Mouse (Mus musculus): ENCODE measurements at regions not wholly inside any gene's neighbourhood (a gene's known extent, or its start where the extent isn't known, plus 50 kb on each side); places are given as distances from the start of the nearest gene placed in this dataset.

- no peak for TF ChIP-seq CTCF (IDR thresholded peaks at IDR 0.05; ENCODE audit: control insufficient read depth, insufficient read depth, low read length)
- TF ChIP-seq POLR2A (IDR thresholded peaks at IDR 0.05; ENCODE audit: borderline replicate concordance, control insufficient read depth, low read depth, low read length), result no peak
These were observed 443.4 kb upstream of the Ubash3b start for GRCm38 (mm10) chr9:41604916-41605315.
